Mouse (Mus musculus): Measurements from ENCODE around the gene Mamdc4.
A peak's percentile ranks its signal among the peaks of the same experiment; 100 is the strongest.

Gene Mamdc4

GRCm38 (mm10) chr2:25582466-25583119 is 7.9 kb upstream of the Mamdc4 start:
- DNase-seq (ENCODE audit: low read depth, low spot score): no peak

- no peak for DNase-seq (ENCODE audit: low read depth, low spot score)
Observed at GRCm38 (mm10) chr2:25581901-25582301, 7.3 kb upstream of the Mamdc4 start.

- peak; percentile 81 for DNase-seq (ENCODE audit: low read depth, low spot score)
Observed at GRCm38 (mm10) chr2:25581294-25581864, 6.7 kb upstream of the Mamdc4 start, which contains the start of gene Ajm1. Ajm1 (minus strand) TSS chr2:25581757.

- no peak for DNase-seq (ENCODE audit: low read depth, low spot score)
Observed at GRCm38 (mm10) chr2:25580621-25581101, 6.0 kb upstream of the Mamdc4 start.

- peak; percentile 62 for DNase-seq (ENCODE audit: low read depth, low spot score)
Observed at GRCm38 (mm10) chr2:25579737-25580460, 5.3 kb upstream of the Mamdc4 start.

GRCm38 (mm10) chr2:25578796-25579736 is 4.4 kb upstream of the Mamdc4 start:
- no peak for DNase-seq (ENCODE audit: low read depth, low spot score)

- no peak for DNase-seq (ENCODE audit: low read depth, low spot score)
Observed at GRCm38 (mm10) chr2:25577951-25578795, 3.5 kb upstream of the Mamdc4 start.

- DNase-seq (ENCODE audit: low read depth, low spot score): no peak
Observed at GRCm38 (mm10) chr2:25576965-25577891, 2.6 kb upstream of the Mamdc4 start.

- DNase-seq (ENCODE audit: low read depth, low spot score): no peak
Observed at GRCm38 (mm10) chr2:25576028-25576850, 1.6 kb upstream of the Mamdc4 start.

- no peak for DNase-seq (ENCODE audit: low read depth, low spot score)
Observed at GRCm38 (mm10) chr2:25575432-25576027, 885 bp upstream of the Mamdc4 start.

- DNase-seq (ENCODE audit: low read depth, low spot score): no peak
Observed at GRCm38 (mm10) chr2:25574136-25574535, 509 bp downstream of the Mamdc4 start.

- no peak for DNase-seq (ENCODE audit: low read depth, low spot score)
Observed at GRCm38 (mm10) chr2:25573068-25573467, 1.6 kb downstream of the Mamdc4 start.

- DNase-seq (ENCODE audit: low read depth, low spot score): no peak
Observed at GRCm38 (mm10) chr2:25571221-25571620, 3.4 kb downstream of the Mamdc4 start.

GRCm38 (mm10) chr2:25569323-25569722 is 5.3 kb downstream of the Mamdc4 start:
- no peak for DNase-seq (ENCODE audit: low read depth, low spot score)

GRCm38 (mm10) chr2:25568473-25569019 is 6.1 kb downstream of the Mamdc4 start:
- DNase-seq (ENCODE audit: low read depth, low spot score): no peak

- DNase-seq (ENCODE audit: low read depth, low spot score): no peak
Observed at GRCm38 (mm10) chr2:25566558-25566957, 8.1 kb downstream of the Mamdc4 start.

- DNase-seq (ENCODE audit: low read depth, low spot score): no peak
Observed at GRCm38 (mm10) chr2:25565741-25566140, 8.9 kb downstream of the Mamdc4 start.

- DNase-seq (ENCODE audit: low read depth, low spot score): no peak
Observed at GRCm38 (mm10) chr2:25561946-25562345, 12.7 kb downstream of the Mamdc4 start.
